Mouse (Mus musculus): ENCODE results near the gene Cmah. TPM values are rescaled to one million over a fixed set of nuclear protein-coding genes. Genes with fewer than 3 reads are reported as not detected.

Gene Cmah
- total and polyA plus RNA-seq, 3 experiments = 1.4 to 2.2 TPM; not detected in 1

DNA sequence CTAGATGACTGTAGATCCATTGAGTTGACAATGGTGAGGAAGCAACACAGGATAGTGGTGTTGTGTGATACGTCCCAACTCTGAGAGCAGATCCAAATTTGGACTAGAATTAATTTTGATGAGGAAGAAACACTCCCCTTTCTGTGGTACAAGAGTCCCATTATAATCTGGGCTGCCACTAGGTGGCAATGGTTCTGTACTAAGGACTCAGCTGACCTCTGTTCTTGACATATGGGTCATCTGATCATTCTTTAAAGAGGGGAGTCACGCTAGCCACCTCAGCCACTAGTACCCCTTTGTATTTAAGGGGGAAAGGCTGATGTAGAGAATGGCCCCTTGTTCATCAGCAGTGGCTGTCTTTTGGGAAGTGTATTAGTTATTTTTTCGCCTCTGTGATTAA, 10.7 kb downstream of the Cmah start:
- no peaks in the 10 kb centered on the region for H3K9me3 ChIP-seq (replicated peaks; ENCODE audit: insufficient read depth, low read length)
- TF ChIP-seq ZNF384 (IDR thresholded peaks at IDR 0.05; ENCODE audit: low read depth, low read length) = no peak
- no peak for TF ChIP-seq POLR2A (IDR thresholded peaks at IDR 0.05; ENCODE audit: control insufficient read depth in 1 of 2, insufficient read depth in 1 of 2, low read depth in 1 of 2, low read length in 2 of 2, poor library complexity in 1 of 2)
- TF ChIP-seq CTCF (IDR thresholded peaks at IDR 0.05 in 2 of 3, conservative IDR thresholded peaks at IDR 0.05 in 1 of 3; ENCODE audit: control insufficient read depth in 1 of 3, insufficient read depth in 1 of 3, low read depth in 2 of 3, low read length in 3 of 3, poor library complexity in 1 of 3, severe bottlenecking in 1 of 3) = peak; percentile 46 to 75 (median 68)
- TF ChIP-seq CHD1 (IDR thresholded peaks at IDR 0.05; ENCODE audit: low read depth, low read length) = no peak
- TF ChIP-seq MAZ (IDR thresholded peaks at IDR 0.05; ENCODE audit: low read depth, low read length) = no peak
- peak; percentile 66 for TF ChIP-seq ZC3H11A (IDR thresholded peaks at IDR 0.05; ENCODE audit: low read depth, low read length)
- no peak for TF ChIP-seq MAX (IDR thresholded peaks at IDR 0.05; ENCODE audit: low read length)
- TF ChIP-seq JUND (IDR thresholded peaks at IDR 0.05; ENCODE audit: low read depth, low read length) = no peak
- TF ChIP-seq USF1 (IDR thresholded peaks at IDR 0.05; ENCODE audit: low read depth, low read length) = 0 out of 2 replicates have a peak, but pooled peaks have one; percentile 36
- peak; percentile 82 for TF ChIP-seq RAD21 (IDR thresholded peaks at IDR 0.05; ENCODE audit: low read depth, low read length)
- TF ChIP-seq SMC3 (IDR thresholded peaks at IDR 0.05; ENCODE audit: low read depth, low read length) = peak; percentile 78
- no peak for TF ChIP-seq POLR2AphosphoS2 (IDR thresholded peaks at IDR 0.05; ENCODE audit: low read length)
- TF ChIP-seq ETS1 (IDR thresholded peaks at IDR 0.05; ENCODE audit: low read depth, low read length) = no peak
- TF ChIP-seq ZMIZ1 (IDR thresholded peaks at IDR 0.05; ENCODE audit: low read depth, low read length) = no peak
- no peak for TF ChIP-seq TBP (IDR thresholded peaks at IDR 0.05; ENCODE audit: low read depth, low read length)
- no peak overlapping the region for H3K4me3 ChIP-seq (ENCODE audit: control insufficient read depth in 1 of 2, insufficient read depth in 1 of 2, low read depth in 2 of 2, low read length in 2 of 2)
- no peaks in the 10 kb centered on the region for H3K79me2 ChIP-seq (ENCODE audit: control insufficient read depth, insufficient read depth, low read length, poor library complexity)
- H3K27me3 ChIP-seq (ENCODE audit: control insufficient read depth in 1 of 2, insufficient read depth in 2 of 2, low read length in 2 of 2) = peaks cover 1 to 9% of the 10 kb centered on the region in 2 experiments; a peak in 3 of 4 replicates
- no peak overlapping the region for H3K9ac ChIP-seq (ENCODE audit: control insufficient read depth, low read depth, low read length, poor library complexity, severe bottlenecking)
- H3K27ac ChIP-seq (ENCODE audit: control insufficient read depth, low read depth, low read length) = no peak overlapping the region
- 0 out of 4 replicates have a peak, but pooled peaks cover 0 to 6% of the 10 kb centered on the region in 2 experiments for H3K36me3 ChIP-seq (ENCODE audit: control insufficient read depth in 1 of 2, insufficient read depth in 2 of 2, low read length in 2 of 2)
- DNase-seq (ENCODE audit: low read depth, low spot score) = peak; percentile 66
- peaks cover 0 to 7% of the 10 kb centered on the region in 2 experiments; a peak in 2 of 4 replicates for H3K4me1 ChIP-seq (ENCODE audit: control insufficient read depth in 1 of 2, insufficient read depth in 2 of 2, low read length in 2 of 2)

DNA sequence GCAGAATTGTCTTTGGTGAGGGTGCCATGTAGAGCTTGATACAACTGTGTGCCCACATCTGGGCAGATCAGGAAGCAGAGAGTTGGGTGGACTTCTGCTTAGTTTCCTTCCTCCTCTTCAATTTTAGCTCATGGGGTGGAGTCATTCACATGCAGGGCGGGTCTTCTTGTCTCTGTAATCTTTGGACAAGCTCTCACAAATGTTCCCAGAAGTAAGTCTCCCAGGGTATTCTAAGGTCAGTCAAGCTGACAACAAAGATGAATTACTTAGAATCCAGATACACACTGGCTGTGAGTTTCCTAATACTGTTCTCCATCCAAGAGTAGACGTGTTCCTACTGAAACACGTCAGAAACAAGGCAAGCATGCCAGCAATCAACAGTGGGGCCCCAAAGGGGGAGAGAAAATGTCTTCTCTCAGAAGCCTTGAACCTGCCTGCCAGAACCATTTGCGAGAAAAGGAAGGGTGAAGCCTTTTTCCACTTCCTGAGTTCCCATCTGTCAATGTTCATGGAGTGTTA, 11.2 kb downstream of the Cmah start:
- no peak overlapping the region for H3K9ac ChIP-seq (ENCODE audit: control insufficient read depth, low read depth, low read length, poor library complexity, severe bottlenecking)
- DNase-seq (ENCODE audit: low read depth, low spot score) = peak; percentile 62
- no peak overlapping the region for H3K27ac ChIP-seq (ENCODE audit: control insufficient read depth, low read depth, low read length)
- H3K36me3 ChIP-seq (ENCODE audit: control insufficient read depth in 1 of 2, insufficient read depth in 2 of 2, low read length in 2 of 2) = 0 out of 4 replicates have a peak, but pooled peaks cover 0 to 6% of the 10 kb centered on the region in 2 experiments
- peaks cover 1 to 4% of the 10 kb centered on the region in 2 experiments; a peak in 2 of 4 replicates for H3K27me3 ChIP-seq (ENCODE audit: control insufficient read depth in 1 of 2, insufficient read depth in 2 of 2, low read length in 2 of 2)
- peak overlapping the region in 1 of 2 experiments; percentile 20; a peak in 1 of 4 replicates for H3K4me3 ChIP-seq (ENCODE audit: control insufficient read depth in 1 of 2, insufficient read depth in 1 of 2, low read depth in 2 of 2, low read length in 2 of 2)
- no peaks in the 10 kb centered on the region for H3K79me2 ChIP-seq (ENCODE audit: control insufficient read depth, insufficient read depth, low read length, poor library complexity)
- 0 out of 2 replicates have a peak, but pooled peaks have one; percentile 23 for TF ChIP-seq MYC (IDR thresholded peaks at IDR 0.05; ENCODE audit: low read depth, low read length)
- no peak for TF ChIP-seq NELFE (IDR thresholded peaks at IDR 0.05; ENCODE audit: low read depth, low read length)
- H3K9me3 ChIP-seq (replicated peaks; ENCODE audit: insufficient read depth, low read length) = no peaks in the 10 kb centered on the region
- H3K4me1 ChIP-seq (ENCODE audit: control insufficient read depth in 1 of 2, insufficient read depth in 2 of 2, low read length in 2 of 2) = peaks cover 0 to 7% of the 10 kb centered on the region in 2 experiments; a peak in 2 of 4 replicates
